Mouse (Mus musculus) bone marrow, adult 2 months (tissue): ENCODE results near the gene Bag1.

Experiments
- CTCF ChIP-seq: fragments of 200-500 bp; IDR thresholded peaks from 2 replicates; pipeline ENCODE4 v1.5.1; 2011; ENCODE audit warnings: low read length, control low read depth; ENCODE audit not compliant: control insufficient read depth, insufficient read depth
- POLR2A ChIP-seq: fragments of 200-500 bp; IDR thresholded peaks from 2 replicates; pipeline ENCODE4 v1.6.1; 2011; ENCODE audit warnings: low read depth, mild to moderate bottlenecking, control low read depth, low read length, borderline replicate concordance; ENCODE audit not compliant: control insufficient read depth

DNA sequence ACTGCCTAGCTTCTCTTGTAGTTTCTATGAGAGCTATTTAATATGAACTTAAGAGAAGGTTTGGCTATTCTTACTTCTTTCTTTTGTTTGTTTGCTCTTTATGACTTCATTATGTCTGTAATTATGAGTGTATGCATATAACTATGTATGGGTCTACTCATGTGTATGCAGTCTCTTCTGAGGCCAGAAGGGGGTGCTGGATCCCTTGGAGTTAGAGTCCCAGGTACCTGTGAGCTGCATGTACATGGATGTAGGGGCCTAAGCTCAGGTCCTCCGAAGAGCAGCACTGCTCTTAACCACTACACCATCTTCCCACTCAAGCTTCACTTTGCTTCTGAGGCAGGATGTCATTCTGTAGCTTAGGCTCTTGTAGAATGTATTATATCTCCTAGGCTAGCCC lies 5.4 kb upstream of the Bag1 start:
- peak; percentile 51 for TF ChIP-seq CTCF
- no peak for TF ChIP-seq POLR2A
